Mouse (Mus musculus): Measurements from ENCODE around the gene Perm1. TPM values are rescaled to one million over a fixed set of nuclear protein-coding genes. Genes with fewer than 3 reads are reported as not detected.

Gene Perm1
- polyA plus RNA-seq, 1 experiment = 0.65 TPM

DNA sequence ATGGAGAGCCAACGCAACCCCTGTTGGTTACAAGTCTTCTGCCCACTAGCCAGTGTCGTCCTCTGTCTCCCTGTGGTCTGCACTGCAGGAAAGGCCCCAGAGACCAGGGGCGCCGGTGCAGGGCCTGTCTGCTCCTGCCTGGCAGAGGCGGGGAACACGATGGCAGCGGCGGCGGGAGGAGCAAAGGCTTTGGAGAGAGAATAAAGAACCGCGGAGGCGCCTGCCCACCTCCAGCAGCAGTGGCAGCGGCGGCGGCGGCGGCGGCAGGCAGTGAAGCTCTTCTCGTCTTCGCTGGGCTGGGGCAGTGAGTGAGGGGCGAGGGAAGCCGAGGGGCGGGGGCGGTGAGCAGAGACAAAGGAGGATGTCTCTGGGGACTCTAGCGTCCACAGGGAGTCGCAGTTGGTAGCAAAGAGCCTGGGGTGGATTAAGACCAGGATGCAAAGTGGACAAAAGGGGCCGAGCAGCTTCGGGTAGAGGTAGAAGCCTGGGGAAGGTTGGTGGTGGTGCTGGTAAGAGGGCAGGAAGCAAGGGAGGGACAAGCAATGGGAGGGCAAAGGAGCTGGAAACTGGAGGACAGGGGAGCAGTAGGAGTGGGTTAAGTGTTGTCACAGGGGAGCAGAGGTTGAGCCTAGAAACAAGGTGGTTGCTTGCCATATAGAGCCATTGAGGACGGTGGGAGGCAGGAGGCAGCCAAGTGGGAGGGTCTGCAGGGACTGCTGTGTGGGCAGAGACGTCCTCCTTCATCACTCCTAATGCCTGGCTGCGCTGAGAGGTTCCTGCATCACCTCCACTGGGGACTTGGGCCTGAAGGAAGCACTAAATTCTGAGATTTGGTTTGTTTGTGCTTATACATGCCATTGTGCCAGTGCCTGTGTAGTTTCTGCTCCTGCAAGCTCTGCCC lies 29.5 kb upstream of the Perm1 start:
- peaks cover 13% of the 10 kb centered on the region for H3K4me1 ChIP-seq (ENCODE audit: control insufficient read depth, insufficient read depth, low read length)
- TF ChIP-seq POLR2A (IDR thresholded peaks at IDR 0.05; ENCODE audit: extremely low read depth, insufficient read depth, low read length) = peak; percentile 58; the same call in 1 of the 2 replicates
- no peak for TF ChIP-seq CTCF (IDR thresholded peaks at IDR 0.05; ENCODE audit: extremely low read depth, insufficient read depth, low read length)
- H3K4me3 ChIP-seq (ENCODE audit: insufficient read depth, low read length) = peak overlapping the region; percentile 72
- peak overlapping the region; percentile 77; the same call in 1 of the 2 replicates for H3K27ac ChIP-seq (ENCODE audit: insufficient read depth, low read length)

DNA sequence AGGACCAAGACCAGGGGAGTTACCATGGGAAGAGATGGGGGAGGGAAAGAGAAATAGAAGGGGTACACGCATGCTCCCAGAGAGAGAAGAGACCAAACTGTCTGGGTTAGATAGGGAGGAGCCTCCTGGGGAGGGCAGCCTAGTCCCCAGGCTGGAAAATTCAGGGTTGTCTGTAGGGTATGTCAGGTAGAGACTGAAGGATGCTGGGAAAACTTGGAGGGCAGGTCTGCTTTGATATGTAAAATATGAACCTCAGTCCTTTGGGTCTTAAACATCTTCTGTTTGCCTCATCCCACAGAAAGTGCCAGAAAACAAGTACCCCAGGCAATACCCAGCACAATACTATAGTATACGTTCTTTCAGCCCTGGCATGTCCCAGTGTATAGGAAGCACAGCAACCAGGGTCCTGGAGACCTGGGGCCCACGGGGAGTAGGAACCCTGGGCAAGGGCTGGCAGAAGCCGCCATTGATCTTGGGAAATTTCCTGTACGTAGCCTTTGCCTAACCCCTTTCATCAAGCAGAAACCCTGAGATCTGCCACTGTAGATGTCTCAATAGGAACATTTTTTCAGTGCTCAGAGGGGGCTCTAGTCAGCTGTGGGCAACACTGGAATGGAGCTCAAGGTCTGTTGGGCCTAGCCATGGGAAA lies 27.4 kb upstream of the Perm1 start:
- Histone ChIP-seq H3K27ac (ENCODE audit: insufficient read depth, low read length) (peak overlapping the region; percentile 75; the same call in 1 of the 2 replicates), H3K4me3 (ENCODE audit: insufficient read depth, low read length) (no peak overlapping the region), H3K4me1 (ENCODE audit: control insufficient read depth, insufficient read depth, low read length) (peaks cover 11% of the 10 kb centered on the region)
- no peak for TF ChIP-seq POLR2A (IDR thresholded peaks at IDR 0.05; ENCODE audit: extremely low read depth, insufficient read depth, low read length)
- no peak for TF ChIP-seq CTCF (IDR thresholded peaks at IDR 0.05; ENCODE audit: extremely low read depth, insufficient read depth, low read length)

DNA sequence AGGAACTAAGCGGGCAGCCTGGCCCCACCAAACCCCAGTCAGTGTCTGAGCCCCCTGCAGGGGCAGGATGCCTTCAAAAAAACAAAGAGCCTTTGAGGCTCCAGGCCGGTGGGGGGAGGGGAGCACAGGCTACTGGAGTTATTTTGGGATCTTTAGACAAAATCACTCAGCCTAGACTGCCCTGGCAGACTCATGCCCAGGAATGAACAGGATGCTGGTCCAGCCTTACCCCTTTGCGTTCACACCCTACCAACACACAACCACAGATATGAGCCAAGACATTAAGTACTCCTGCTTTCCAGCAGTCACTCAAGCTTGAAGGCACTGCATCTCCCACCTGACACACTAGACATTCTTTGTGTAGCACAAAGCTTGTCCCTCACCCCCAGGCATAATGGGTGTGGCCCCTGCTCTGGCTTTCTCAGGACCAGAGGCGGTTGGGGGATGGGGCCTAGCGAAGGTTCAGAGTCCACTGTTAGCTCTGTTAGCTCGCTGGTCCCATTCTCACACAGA lies 26.8 kb upstream of the Perm1 start:
- peak overlapping the region; percentile 75 for H3K27ac ChIP-seq (ENCODE audit: insufficient read depth, low read length)
- no peak overlapping the region for H3K4me3 ChIP-seq (ENCODE audit: insufficient read depth, low read length)
- H3K4me1 ChIP-seq (ENCODE audit: control insufficient read depth, insufficient read depth, low read length) = peaks cover 7% of the 10 kb centered on the region
- TF ChIP-seq CTCF (IDR thresholded peaks at IDR 0.05; ENCODE audit: extremely low read depth, insufficient read depth, low read length) (no peak), POLR2A (IDR thresholded peaks at IDR 0.05; ENCODE audit: extremely low read depth, insufficient read depth, low read length) (no peak)

DNA sequence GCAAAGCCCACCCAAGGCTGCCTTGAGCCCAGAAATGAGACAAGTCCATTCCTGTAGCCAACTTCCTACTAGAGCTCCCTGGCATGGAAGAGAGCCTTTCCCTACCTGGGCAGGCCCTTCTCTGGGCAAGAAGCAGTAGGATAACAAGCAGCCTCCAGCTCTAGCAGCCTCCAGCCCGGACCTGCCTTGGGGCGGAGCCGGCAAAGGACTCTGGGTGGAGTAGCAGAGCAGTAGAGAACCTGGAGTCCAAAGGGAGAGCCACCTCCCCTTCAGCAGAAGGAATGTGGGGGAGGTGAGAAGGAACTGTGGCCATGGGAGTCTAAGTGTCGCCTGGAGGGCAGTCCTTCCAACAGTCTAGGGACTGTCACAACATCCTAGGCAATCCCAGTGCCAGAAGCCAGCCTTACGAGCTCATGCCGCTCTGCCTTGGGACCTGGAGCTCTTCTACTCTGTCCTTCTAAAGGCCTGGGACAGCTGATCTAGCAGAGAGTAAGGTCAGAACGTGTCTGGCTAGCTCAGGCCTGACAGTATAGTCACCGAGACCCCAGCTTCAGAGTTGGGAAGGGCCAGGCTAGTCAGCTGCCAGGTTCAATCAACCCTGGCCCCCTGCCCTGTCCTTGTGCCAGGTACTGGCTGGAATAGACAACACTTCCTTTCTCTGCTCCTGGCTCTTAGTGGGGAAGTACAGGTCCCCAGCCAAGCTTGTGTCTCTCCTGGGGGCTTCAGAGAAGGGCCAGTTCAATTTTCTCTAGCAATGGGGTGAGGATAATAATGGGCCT lies 23.1 kb upstream of the Perm1 start:
- H3K4me3 ChIP-seq (ENCODE audit: insufficient read depth, low read length) = no peak overlapping the region
- TF ChIP-seq POLR2A (IDR thresholded peaks at IDR 0.05; ENCODE audit: extremely low read depth, insufficient read depth, low read length) (no peak), CTCF (IDR thresholded peaks at IDR 0.05; ENCODE audit: extremely low read depth, insufficient read depth, low read length) (no peak)
- H3K4me1 ChIP-seq (ENCODE audit: control insufficient read depth, insufficient read depth, low read length) = peaks cover 2% of the 10 kb centered on the region; the same call in 1 of the 2 replicates
- no peak overlapping the region for H3K27ac ChIP-seq (ENCODE audit: insufficient read depth, low read length)

DNA sequence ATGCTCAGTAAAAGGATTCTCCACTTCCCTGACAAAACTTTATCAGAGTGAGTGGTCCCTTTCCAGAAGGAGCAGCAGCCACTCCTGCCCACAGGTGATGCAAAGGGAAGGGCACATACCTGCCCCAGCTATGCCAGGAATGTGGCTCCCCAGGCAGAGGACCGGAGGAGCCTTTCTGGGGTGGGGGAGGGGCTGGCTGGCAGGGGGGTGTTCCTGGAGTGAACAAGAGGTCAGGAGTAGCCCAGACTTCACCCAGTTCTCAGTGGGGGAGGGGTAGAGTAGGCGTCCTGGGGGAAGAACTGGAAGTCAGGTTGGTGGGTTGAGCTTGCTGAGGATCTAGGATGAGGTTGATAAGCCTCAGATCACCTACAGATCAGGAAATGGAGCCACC lies 22.5 kb upstream of the Perm1 start:
- Histone ChIP-seq H3K4me3 (ENCODE audit: insufficient read depth, low read length) (no peak overlapping the region), H3K27ac (ENCODE audit: insufficient read depth, low read length) (no peak overlapping the region), H3K4me1 (ENCODE audit: control insufficient read depth, insufficient read depth, low read length) (peaks cover 2% of the 10 kb centered on the region; the same call in 1 of the 2 replicates)
- TF ChIP-seq CTCF (IDR thresholded peaks at IDR 0.05; ENCODE audit: extremely low read depth, insufficient read depth, low read length) (no peak), POLR2A (IDR thresholded peaks at IDR 0.05; ENCODE audit: extremely low read depth, insufficient read depth, low read length) (no peak)

DNA sequence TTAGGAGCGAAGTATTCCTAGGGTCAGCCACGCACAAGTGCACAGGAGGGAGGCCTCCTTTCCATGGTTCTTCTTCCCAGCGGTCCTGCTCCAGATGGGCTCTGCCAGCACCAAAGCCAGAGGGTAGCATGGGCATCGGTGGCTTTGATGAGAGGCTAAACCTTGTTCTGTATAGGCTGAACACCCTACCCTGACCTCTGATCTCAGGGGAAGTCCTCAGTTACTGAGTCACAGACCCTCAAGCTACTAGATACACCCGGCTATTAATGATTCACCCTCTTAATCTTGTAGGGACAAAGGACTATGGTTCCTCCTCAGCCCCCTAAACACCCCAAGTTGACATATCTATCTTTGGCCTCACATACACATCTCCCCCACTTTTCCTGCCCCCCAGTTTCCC lies 21.8 kb upstream of the Perm1 start:
- Histone ChIP-seq H3K4me1 (ENCODE audit: control insufficient read depth, insufficient read depth, low read length) (peaks cover 1% of the 10 kb centered on the region; the same call in 1 of the 2 replicates), H3K4me3 (ENCODE audit: insufficient read depth, low read length) (no peak overlapping the region), H3K27ac (ENCODE audit: insufficient read depth, low read length) (no peak overlapping the region)
- no peak for TF ChIP-seq CTCF (IDR thresholded peaks at IDR 0.05; ENCODE audit: extremely low read depth, insufficient read depth, low read length)
- no peak for TF ChIP-seq POLR2A (IDR thresholded peaks at IDR 0.05; ENCODE audit: extremely low read depth, insufficient read depth, low read length)

DNA sequence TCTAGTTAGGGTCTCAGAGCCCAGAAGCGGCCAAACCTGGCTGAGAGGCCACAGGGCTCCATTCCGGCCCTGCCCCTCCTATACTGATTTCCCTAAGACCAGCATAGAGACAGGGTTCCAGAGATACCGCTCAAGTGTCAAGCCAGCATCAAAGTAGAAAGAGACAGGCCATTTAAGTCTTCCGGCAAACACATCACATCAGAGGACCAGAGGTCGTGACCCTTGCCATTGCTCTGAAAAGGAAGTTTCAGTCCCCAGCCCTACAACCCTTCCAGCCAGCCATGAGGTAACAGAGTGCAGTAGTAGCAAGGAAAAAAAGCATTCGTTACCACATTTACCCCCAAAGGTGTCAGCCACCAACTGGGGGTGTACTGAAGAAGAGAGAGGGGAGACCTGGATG lies 21.3 kb upstream of the Perm1 start:
- Histone ChIP-seq H3K4me1 (ENCODE audit: control insufficient read depth, insufficient read depth, low read length) (no peaks in the 10 kb centered on the region), H3K4me3 (ENCODE audit: insufficient read depth, low read length) (no peak overlapping the region), H3K27ac (ENCODE audit: insufficient read depth, low read length) (no peak overlapping the region)
- no peak for TF ChIP-seq POLR2A (IDR thresholded peaks at IDR 0.05; ENCODE audit: extremely low read depth, insufficient read depth, low read length)
- TF ChIP-seq CTCF (IDR thresholded peaks at IDR 0.05; ENCODE audit: extremely low read depth, insufficient read depth, low read length) = no peak

DNA sequence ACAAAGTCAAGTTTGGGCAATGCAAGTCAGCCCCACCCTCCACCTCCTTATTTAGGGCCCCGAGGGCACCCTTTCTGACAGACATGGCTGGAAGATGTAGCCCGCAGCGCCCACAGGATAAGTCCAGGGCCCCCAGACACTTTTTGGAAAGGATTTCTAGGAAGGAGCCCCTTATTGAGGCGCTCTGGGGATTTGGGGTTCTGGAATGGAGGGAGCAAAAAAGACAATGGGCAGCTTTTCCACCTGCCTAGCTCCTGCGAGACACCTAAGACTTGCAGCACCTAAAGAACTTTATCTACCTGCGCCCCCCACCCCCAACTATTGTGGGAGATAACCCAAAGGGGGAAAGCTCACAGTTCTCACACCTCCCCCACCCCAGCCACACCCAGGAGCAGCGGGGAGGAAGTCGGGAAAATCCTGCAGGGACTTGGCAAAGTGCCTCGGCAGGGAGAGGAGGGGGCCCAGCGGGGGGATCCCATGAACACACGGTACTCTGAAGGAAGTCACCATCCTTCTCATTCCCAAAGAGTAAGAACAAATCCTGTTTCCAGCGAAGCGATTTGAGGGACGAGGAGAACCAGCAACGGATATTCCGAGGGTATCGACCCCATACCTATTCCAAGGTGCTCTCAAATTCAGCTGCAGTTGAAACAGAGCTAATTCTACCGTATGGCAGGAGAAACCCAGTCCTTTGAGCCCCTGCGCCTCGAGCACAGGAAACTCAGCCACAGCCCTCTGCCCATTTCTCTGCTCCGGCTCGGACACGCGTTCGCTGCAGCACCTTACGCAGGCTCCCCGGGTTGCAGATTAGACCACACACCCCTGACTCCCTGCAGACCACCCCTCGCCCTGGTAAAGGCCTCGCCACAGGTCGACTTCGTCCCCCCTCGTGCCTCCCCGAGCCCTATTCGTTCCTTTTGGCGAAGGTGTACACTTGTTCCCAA lies 19.5 kb upstream of the Perm1 start:
- Histone ChIP-seq H3K4me1 (ENCODE audit: control insufficient read depth, insufficient read depth, low read length) (no peaks in the 10 kb centered on the region; the same call in 1 of the 2 replicates), H3K4me3 (ENCODE audit: insufficient read depth, low read length) (peak overlapping the region; percentile 48), H3K27ac (ENCODE audit: insufficient read depth, low read length) (no peak overlapping the region)
- TF ChIP-seq POLR2A (IDR thresholded peaks at IDR 0.05; ENCODE audit: extremely low read depth, insufficient read depth, low read length) = no peak
- no peak for TF ChIP-seq CTCF (IDR thresholded peaks at IDR 0.05; ENCODE audit: extremely low read depth, insufficient read depth, low read length)
